Mouse (Mus musculus) midbrain, postnatal 0 days (tissue): ENCODE results near the gene Axdnd1. TPM values are rescaled to one million over a fixed set of nuclear protein-coding genes. Genes with fewer than 3 reads are reported as not detected.

Source experiments
- ATAC-seq: fragments of 200-750 bp; cut with Nextera tagmentation; 2 replicates; pipeline ENCODE4 v1.8.0; 2017; ENCODE audit warnings: moderate number of reproducible peaks, mild to moderate bottlenecking, moderate TSS enrichment, moderate library complexity; ENCODE audit not compliant: low FRiP score
- DNase-seq: peaks from one replicate; pipeline ENCODE4 v3.0.0-alpha.2; 2015; ENCODE audit warnings: low spot score
- H3K27ac ChIP-seq: fragments of 300-500 bp; sonication (generic); 2 replicates; pipeline ENCODE4 v1.5.1; 2014; ENCODE audit warnings: low read depth, mild to moderate bottlenecking, low read length, mixed read lengths
- H3K27me3 ChIP-seq: fragments of 300-500 bp; sonication (generic); 2 replicates; pipeline ENCODE4 v1.6.1; 2014; ENCODE audit warnings: low read length, control low read depth, mixed read lengths; ENCODE audit not compliant: insufficient read depth
- H3K36me3 ChIP-seq: fragments of 300-500 bp; sonication (generic); 2 replicates; pipeline ENCODE4 v1.6.1; 2014; ENCODE audit warnings: low read length, control low read depth, mixed read lengths; ENCODE audit not compliant: insufficient read depth
- H3K4me1 ChIP-seq: fragments of 300-500 bp; sonication (generic); 2 replicates; pipeline ENCODE4 v1.6.1; 2014; ENCODE audit warnings: mild to moderate bottlenecking, control low read depth, antibody characterized with exemption, low read length, mixed read lengths; ENCODE audit not compliant: insufficient read depth
- H3K4me2 ChIP-seq: fragments of 300-500 bp; sonication (generic); 2 replicates; pipeline ENCODE4 v1.6.1; 2014; ENCODE audit warnings: low read depth, mild to moderate bottlenecking, low read length, mixed read lengths; ENCODE audit not compliant: poor library complexity, severe bottlenecking
- H3K4me3 ChIP-seq: fragments of 300-500 bp; sonication (generic); 2 replicates; pipeline ENCODE4 v1.5.1; 2014; ENCODE audit warnings: low read depth, mild to moderate bottlenecking, low read length, moderate library complexity
- H3K9ac ChIP-seq: fragments of 300-500 bp; sonication (generic); replicated peaks from 2 replicates; pipeline ENCODE4 v1.6.1; 2014; ENCODE audit warnings: mild to moderate bottlenecking, low read length, moderate library complexity, mixed read lengths; ENCODE audit not compliant: poor library complexity, severe bottlenecking
- H3K9me3 ChIP-seq: fragments of 300-500 bp; sonication (generic); 2 replicates; pipeline ENCODE4 v1.6.1; 2016; ENCODE audit warnings: low read length, control low read depth
- CTCF ChIP-seq: IDR thresholded peaks from 2 replicates; pipeline ENCODE4 v1.5.1; 2016; ENCODE audit warnings: antibody characterized with exemption, mild to moderate bottlenecking
- WGBS: fragments of 180-500 bp; shearing (Covaris S2); extraction: QIAGEN DNeasy Blood & Tissue Kit; methylation state at CpG from one replicate; pipeline ENCODE4 v1.1.7; 2014; 5-methylcytosine and 5-hydroxymethylcytosine counted together
- polyA plus RNA-seq: library from polyadenylated mRNA; unstranded; fragments of >200 nt; fragmentation: Nextera tagmentation; extraction: Ambion mirVana; gene quantifications from 2 replicates; pipeline ENCODE4 v1.2.1, GENCODE M21; 2015
- total RNA-seq: library from RNA; depleted of rRNA; stranded (reverse); fragments of >200 nt; gene quantifications from 2 replicates; pipeline ENCODE4 v1.2.3, GENCODE M21; 2014

The Axdnd1 gene
- total and polyA plus RNA-seq, 2 experiments from 2014 or later: 0.56 TPM; not detected in 1

GRCm38 (mm10) chr1:156393148-156393547, 27.8 kb downstream of the Axdnd1 start:
- Histone ChIP-seq H3K4me1 (no peaks in the 10 kb centered on the region), H3K4me2 (no peak overlapping the region), H3K9ac (no peak overlapping the region), H3K27me3 (no peaks in the 10 kb centered on the region), H3K9me3 (no peaks in the 10 kb centered on the region), H3K4me3 (no peak overlapping the region), H3K27ac (no peak overlapping the region), H3K36me3 (no peaks in the 10 kb centered on the region)
- no peak for ATAC-seq
- 87% methylated on average over 4 of the region's 4 CpGs for WGBS
- no peak for DNase-seq
- no peak for TF ChIP-seq CTCF

DNA sequence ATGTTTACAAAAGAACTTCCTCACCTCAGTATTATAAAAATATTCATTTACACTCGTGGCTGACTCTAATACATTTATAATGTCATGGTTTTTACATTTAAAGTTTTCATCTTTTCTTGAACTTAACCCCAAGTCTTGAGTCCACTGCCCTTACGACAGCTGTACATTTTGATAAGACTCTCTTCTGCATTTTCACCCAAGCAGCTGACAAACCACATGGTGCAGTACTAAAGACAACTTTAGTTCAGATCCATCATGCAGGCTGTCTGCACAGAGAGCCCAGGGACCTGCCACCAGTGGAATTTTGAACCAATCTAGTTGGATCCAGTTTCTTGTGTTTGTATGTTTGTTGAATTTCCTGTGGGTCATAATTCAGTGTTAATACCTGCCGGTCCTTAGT, 34.1 kb downstream of the Axdnd1 start:
- H3K9me3 ChIP-seq: 0 out of 2 replicates have a peak, but pooled peaks cover 2% of the 10 kb centered on the region
- no peak overlapping the region for H3K9ac ChIP-seq
- WGBS: 69% methylated on average over 3 of the region's 3 CpGs
- H3K36me3 ChIP-seq: no peaks in the 10 kb centered on the region
- no peaks in the 10 kb centered on the region for H3K4me1 ChIP-seq
- ATAC-seq (no peak), DNase-seq (no peak)
- no peak overlapping the region for H3K4me3 ChIP-seq
- no peak for TF ChIP-seq CTCF
- no peak overlapping the region for H3K4me2 ChIP-seq
- no peaks in the 10 kb centered on the region for H3K27me3 ChIP-seq
- H3K27ac ChIP-seq: no peak overlapping the region

DNA sequence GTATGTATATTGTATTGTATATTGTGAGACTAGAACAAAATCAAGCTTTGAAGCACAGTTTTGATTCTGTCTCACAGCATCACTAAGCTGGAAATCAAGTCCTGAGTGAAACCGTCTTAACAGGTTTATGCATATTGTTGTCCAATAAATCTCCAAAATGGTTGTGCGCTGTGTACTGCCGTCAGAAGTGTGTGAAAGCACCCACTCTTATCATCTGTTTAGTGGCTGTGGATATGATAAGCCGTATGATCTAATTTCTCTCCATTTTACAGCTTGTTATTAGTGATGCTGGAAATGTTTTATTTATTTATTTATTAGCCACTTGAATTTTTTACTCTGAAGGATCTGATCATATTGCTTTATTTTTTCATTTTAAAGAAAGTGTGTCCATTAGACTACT, 34.7 kb downstream of the Axdnd1 start:
- TF ChIP-seq CTCF: no peak
- H3K4me1 ChIP-seq: no peaks in the 10 kb centered on the region
- H3K9ac ChIP-seq: no peak overlapping the region
- no peak overlapping the region for H3K4me3 ChIP-seq
- no peaks in the 10 kb centered on the region for H3K36me3 ChIP-seq
- 0 out of 2 replicates have a peak, but pooled peaks cover 2% of the 10 kb centered on the region for H3K9me3 ChIP-seq
- 91% methylated on average over 4 of the region's 4 CpGs for WGBS
- no peak for DNase-seq
- no peak overlapping the region for H3K27ac ChIP-seq
- no peak for ATAC-seq
- H3K27me3 ChIP-seq: no peaks in the 10 kb centered on the region
- H3K4me2 ChIP-seq: no peak overlapping the region

GRCm38 (mm10) chr1:156381217-156381616, 39.7 kb downstream of the Axdnd1 start:
- Histone ChIP-seq H3K4me3 (no peak overlapping the region), H3K9me3 (0 out of 2 replicates have a peak, but pooled peaks cover 2% of the 10 kb centered on the region), H3K27ac (no peak overlapping the region), H3K4me2 (no peak overlapping the region), H3K27me3 (no peaks in the 10 kb centered on the region), H3K4me1 (no peaks in the 10 kb centered on the region), H3K9ac (no peak overlapping the region), H3K36me3 (no peaks in the 10 kb centered on the region)
- ATAC-seq (no peak), DNase-seq (no peak)
- no peak for TF ChIP-seq CTCF
- WGBS: 87% methylated on average over 3 of the region's 3 CpGs

GRCm38 (mm10) chr1:156365740-156366139, 55.2 kb downstream of the Axdnd1 start, which contains the start of gene Gm2000:
Gene Gm2000 (plus strand): TSS chr1:156366040.
- no peaks in the 10 kb centered on the region for H3K27me3 ChIP-seq
- no peak for TF ChIP-seq CTCF
- H3K9ac ChIP-seq: no peak within 1 kb of the TSS
- DNase-seq (no peak), ATAC-seq (no peak)
- no peaks in the 10 kb centered on the region for H3K36me3 ChIP-seq
- 84% methylated on average over 6 of the region's 8 CpGs for WGBS
- H3K9me3 ChIP-seq: no peaks in the 10 kb centered on the region
- no peak within 1 kb of the TSS for H3K4me3 ChIP-seq
- H3K4me1 ChIP-seq: no peaks in the 10 kb centered on the region
- no peak within 1 kb of the TSS for H3K4me2 ChIP-seq
- no peak within 1 kb of the TSS for H3K27ac ChIP-seq

DNA sequence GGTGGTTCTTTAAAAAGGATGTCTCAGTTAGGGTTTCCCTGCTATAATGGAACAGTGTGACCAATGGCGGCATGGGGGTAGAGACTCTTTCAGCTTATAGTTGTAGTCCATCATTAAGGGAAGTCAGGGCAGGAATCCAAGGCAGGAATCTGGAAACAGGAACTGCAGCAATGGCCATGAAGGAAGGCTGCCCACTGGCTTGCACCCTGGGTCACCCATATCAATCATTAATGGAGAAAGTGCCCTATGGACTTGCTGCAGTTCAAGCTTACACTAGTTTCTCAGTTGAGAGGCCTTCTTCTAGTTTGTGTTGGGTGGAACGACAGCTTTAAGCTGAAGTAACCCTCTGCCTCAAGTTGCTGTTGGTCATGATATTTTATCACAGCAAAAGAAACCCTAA, 68.5 kb downstream of the Axdnd1 start:
- DNase-seq (no peak), ATAC-seq (no peak)
- Histone ChIP-seq H3K9me3 (no peaks in the 10 kb centered on the region), H3K36me3 (no peaks in the 10 kb centered on the region), H3K9ac (no peak overlapping the region), H3K27ac (no peak overlapping the region), H3K4me3 (no peak overlapping the region), H3K27me3 (no peaks in the 10 kb centered on the region), H3K4me1 (no peaks in the 10 kb centered on the region), H3K4me2 (no peak overlapping the region)
- WGBS: 92% methylated on average over 2 of the region's 2 CpGs
- TF ChIP-seq CTCF: no peak
